Mouse (Mus musculus) liver, postnatal 0 days (tissue): ENCODE results near the gene Kl.

Source experiments
- CTCF ChIP-seq: sonication (generic); IDR thresholded peaks from 2 replicates; pipeline ENCODE4 v1.5.1; 2016; ENCODE audit warnings: antibody characterized with exemption, low read depth
- EP300 ChIP-seq: IDR thresholded peaks from 2 replicates; pipeline ENCODE4 v1.6.1; 2016; ENCODE audit warnings: antibody characterized with exemption, low read depth, mild to moderate bottlenecking

DNA sequence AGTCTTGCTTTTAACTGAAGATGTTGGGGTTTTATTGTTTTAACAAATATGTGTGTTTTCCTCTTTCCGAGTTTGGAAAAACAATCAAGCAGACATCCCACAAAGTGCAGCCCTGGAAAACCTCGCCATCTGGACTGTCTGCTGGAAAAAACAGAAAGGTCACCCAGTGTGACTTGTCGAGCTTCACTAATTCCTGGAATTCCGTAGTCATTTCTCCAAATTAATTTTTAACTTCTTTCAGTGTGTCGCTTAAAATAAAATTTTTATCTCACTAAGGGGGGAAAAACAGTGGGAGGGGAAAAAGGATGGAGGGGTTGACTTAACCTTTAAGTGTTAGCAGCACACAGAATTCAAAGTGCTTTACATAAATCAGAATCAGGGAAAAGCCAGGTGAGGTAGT is 39.8 kb upstream of the Kl start:
- TF ChIP-seq CTCF: no peak
- no peak for TF ChIP-seq EP300
